Mouse (Mus musculus) lung, postnatal 0 days (tissue): ENCODE results near the gene Cybrd1. TPM values are rescaled to one million over a fixed set of nuclear protein-coding genes. Genes with fewer than 3 reads are reported as not detected.

Experiments
- ATAC-seq: fragments of 200-750 bp; cut with Nextera tagmentation; 2 replicates; pipeline ENCODE4 v1.8.0; 2017; ENCODE audit warnings: moderate library complexity
- DNase-seq: peaks from one replicate; pipeline ENCODE4 v3.0.0-alpha.2; 2016; ENCODE audit warnings: low spot score
- H3K27ac ChIP-seq: fragments of 300-500 bp; sonication (generic); 2 replicates; pipeline ENCODE4 v1.5.1; 2014; ENCODE audit warnings: antibody characterized with exemption, mild to moderate bottlenecking, low read length, mixed read lengths
- H3K27me3 ChIP-seq: fragments of 300-500 bp; sonication (generic); replicated peaks from 2 replicates; pipeline ENCODE4 v1.6.1; 2014; ENCODE audit warnings: low read length, mixed read lengths; ENCODE audit not compliant: insufficient read depth
- H3K36me3 ChIP-seq: fragments of 300-500 bp; sonication (generic); 2 replicates; pipeline ENCODE4 v1.6.1; 2014; ENCODE audit warnings: low read length, mixed read lengths; ENCODE audit not compliant: insufficient read depth
- H3K4me1 ChIP-seq: fragments of 300-500 bp; sonication (generic); 2 replicates; pipeline ENCODE4 v1.6.1; 2014; ENCODE audit warnings: antibody characterized with exemption, low read depth, low read length, mixed read lengths; ENCODE audit not compliant: insufficient read depth
- H3K4me2 ChIP-seq: fragments of 300-500 bp; sonication (generic); replicated peaks from 2 replicates; pipeline ENCODE4 v1.6.1; 2014; ENCODE audit warnings: low read depth, mild to moderate bottlenecking, low read length, moderate library complexity, mixed read lengths
- H3K4me3 ChIP-seq: fragments of 300-500 bp; sonication (generic); 2 replicates; pipeline ENCODE4 v1.5.1; 2014; ENCODE audit warnings: low read depth, low read length
- H3K9ac ChIP-seq: fragments of 300-500 bp; sonication (generic); replicated peaks from 2 replicates; pipeline ENCODE4 v1.6.1; 2014; ENCODE audit warnings: low read depth, mild to moderate bottlenecking
- H3K9me3 ChIP-seq: fragments of 300-500 bp; sonication (generic); 2 replicates; pipeline ENCODE4 v1.6.1; 2016; ENCODE audit warnings: low read length, mixed read lengths
- CTCF ChIP-seq: IDR thresholded peaks from 2 replicates; pipeline ENCODE4 v1.5.1; 2016; ENCODE audit warnings: antibody characterized with exemption, mild to moderate bottlenecking
- EP300 ChIP-seq: IDR thresholded peaks from 2 replicates; pipeline ENCODE4 v1.6.1; 2016; ENCODE audit warnings: antibody characterized with exemption, mild to moderate bottlenecking, control low read depth
- WGBS: fragments of 180-500 bp; shearing (Covaris S2); extraction: QIAGEN DNeasy Blood & Tissue Kit; methylation state at CpG from one replicate; pipeline ENCODE4 v1.1.7; 2014; 5-methylcytosine and 5-hydroxymethylcytosine counted together
- polyA plus RNA-seq: library from polyadenylated mRNA; unstranded; fragments of >200 nt; fragmentation: Nextera tagmentation; extraction: Ambion mirVana; gene quantifications from 2 replicates; pipeline ENCODE4 v1.2.1, GENCODE M21; 2015

The Cybrd1 gene
- polyA plus RNA-seq, 1 experiment from 2014 or later = 4.5 TPM

- no peak overlapping the region for H3K27ac ChIP-seq
These were observed 16.4 kb downstream of the Cybrd1 start for GRCm38 (mm10) chr2:71134041-71134505.

GRCm38 (mm10) chr2:71134836-71135235 lies 17.1 kb downstream of the Cybrd1 start:
- TF ChIP-seq EP300 = no peak
- no peak for TF ChIP-seq CTCF
- Histone ChIP-seq H3K9me3 (no peaks in the 10 kb centered on the region), H3K4me1 (no peaks in the 10 kb centered on the region), H3K27ac (no peak overlapping the region), H3K9ac (no peak overlapping the region), H3K4me3 (no peak overlapping the region), H3K4me2 (no peak overlapping the region), H3K36me3 (no peaks in the 10 kb centered on the region), H3K27me3 (no peaks in the 10 kb centered on the region)
- no peak for ATAC-seq
- no peak for DNase-seq
- WGBS = 69% methylated on average over 5 of the region's 5 CpGs

More at GRCm38 (mm10) chr2:71134041-71134505, 16.4 kb downstream of the Cybrd1 start:
- H3K36me3 ChIP-seq = no peaks in the 10 kb centered on the region
- no peak overlapping the region for H3K4me2 ChIP-seq
- TF ChIP-seq CTCF (no peak), EP300 (peak; percentile 96)
- H3K4me1 ChIP-seq = no peaks in the 10 kb centered on the region
- DNase-seq = peak; percentile 92
- H3K27me3 ChIP-seq = no peaks in the 10 kb centered on the region
- 57% methylated on average over 9 of the region's 9 CpGs for WGBS
- H3K9me3 ChIP-seq = no peaks in the 10 kb centered on the region
- ATAC-seq = peak; percentile 98
- H3K4me3 ChIP-seq = no peak overlapping the region
- H3K9ac ChIP-seq = no peak overlapping the region

- WGBS = 80% methylated on average over 4 of the region's 4 CpGs
These were observed 22.9 kb downstream of the Cybrd1 start for GRCm38 (mm10) chr2:71140622-71141021.

GRCm38 (mm10) chr2:71142410-71142809 lies 24.7 kb downstream of the Cybrd1 start:
- 0 out of 2 replicates have a peak, but pooled peaks have one; percentile 7 for ATAC-seq

More at GRCm38 (mm10) chr2:71140622-71141021, 22.9 kb downstream of the Cybrd1 start:
- H3K4me2 ChIP-seq = no peak overlapping the region
- no peak overlapping the region for H3K9ac ChIP-seq
- H3K36me3 ChIP-seq = no peaks in the 10 kb centered on the region
- no peak for DNase-seq
- ATAC-seq = no peak
- no peak overlapping the region for H3K27ac ChIP-seq
- TF ChIP-seq EP300 (no peak), CTCF (no peak)
- H3K4me3 ChIP-seq = no peak overlapping the region
- no peaks in the 10 kb centered on the region for H3K27me3 ChIP-seq
- H3K9me3 ChIP-seq = no peaks in the 10 kb centered on the region
- H3K4me1 ChIP-seq = 0 out of 2 replicates have a peak, but pooled peaks cover 1% of the 10 kb centered on the region

GRCm38 (mm10) chr2:71145853-71146252 lies 28.1 kb downstream of the Cybrd1 start:
- no peaks in the 10 kb centered on the region for H3K36me3 ChIP-seq
- H3K27me3 ChIP-seq = no peaks in the 10 kb centered on the region
- no peaks in the 10 kb centered on the region for H3K9me3 ChIP-seq
- peak; percentile 16 for ATAC-seq
- no peak overlapping the region for H3K4me3 ChIP-seq
- WGBS = 70% methylated on average over 4 of the region's 4 CpGs
- TF ChIP-seq CTCF (no peak), EP300 (no peak)
- no peak overlapping the region for H3K9ac ChIP-seq
- H3K4me1 ChIP-seq = 0 out of 2 replicates have a peak, but pooled peaks cover 2% of the 10 kb centered on the region
- no peak for DNase-seq
- no peak overlapping the region for H3K27ac ChIP-seq
- no peak overlapping the region for H3K4me2 ChIP-seq

More at GRCm38 (mm10) chr2:71142410-71142809, 24.7 kb downstream of the Cybrd1 start:
- WGBS = 12% methylated on average over 7 of the region's 7 CpGs
- no peak for TF ChIP-seq CTCF
- no peak for TF ChIP-seq EP300
- Histone ChIP-seq H3K4me2 (peak overlapping the region; percentile 33), H3K27me3 (no peaks in the 10 kb centered on the region), H3K9ac (no peak overlapping the region), H3K9me3 (no peaks in the 10 kb centered on the region), H3K27ac (no peak overlapping the region), H3K36me3 (no peaks in the 10 kb centered on the region), H3K4me3 (no peak overlapping the region), H3K4me1 (0 out of 2 replicates have a peak, but pooled peaks cover 2% of the 10 kb centered on the region)
- DNase-seq = peak; percentile 33

DNA sequence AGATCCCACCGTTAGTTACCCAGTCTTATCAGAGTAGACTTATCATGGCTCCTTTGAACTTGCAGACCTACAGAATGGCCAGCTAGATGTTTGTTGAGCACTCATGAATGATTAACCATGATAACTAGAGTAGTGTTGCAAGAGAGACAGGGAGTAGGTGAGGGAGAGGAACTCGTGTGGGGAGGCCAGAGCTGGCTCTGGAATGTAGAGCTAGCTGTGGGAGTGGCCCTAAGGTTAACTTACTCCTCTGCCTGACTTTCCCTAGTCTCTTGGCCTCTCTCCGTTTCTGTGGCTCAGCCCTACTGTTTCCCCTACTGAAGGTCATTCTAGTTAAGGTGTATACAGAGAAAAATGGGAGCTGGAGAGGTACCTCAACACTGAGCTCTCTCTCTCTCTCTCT lies 28.5 kb downstream of the Cybrd1 start:
- Histone ChIP-seq H3K4me2 (no peak overlapping the region), H3K36me3 (no peaks in the 10 kb centered on the region), H3K4me3 (no peak overlapping the region), H3K27ac (no peak overlapping the region), H3K4me1 (0 out of 2 replicates have a peak, but pooled peaks cover 2% of the 10 kb centered on the region), H3K9me3 (no peaks in the 10 kb centered on the region), H3K27me3 (no peaks in the 10 kb centered on the region), H3K9ac (no peak overlapping the region)
- DNase-seq = peak; percentile 95
- TF ChIP-seq EP300 (peak; percentile 42; the same call in 1 of the 2 replicates), CTCF (no peak)
- 16% methylated on average over 3 of the region's 3 CpGs for WGBS
- ATAC-seq = peak; percentile 94
